Mouse (Mus musculus) embryonic fibroblast, embryonic 13.5 days (primary cell): ENCODE data around the gene Gm5431.

ENCODE experiments used
- CTCF ChIP-seq: IDR thresholded peaks from 2 replicates; pipeline ENCODE4 v1.5.1; 2011; ENCODE audit warnings: mild to moderate bottlenecking, control low read depth, low read length, moderate library complexity, borderline replicate concordance; ENCODE audit not compliant: insufficient read depth
- POLR2A ChIP-seq: IDR thresholded peaks from 2 replicates; pipeline ENCODE4 v1.6.1; 2011; ENCODE audit warnings: low read depth, mild to moderate bottlenecking, control low read depth, low read length, moderate library complexity

DNA sequence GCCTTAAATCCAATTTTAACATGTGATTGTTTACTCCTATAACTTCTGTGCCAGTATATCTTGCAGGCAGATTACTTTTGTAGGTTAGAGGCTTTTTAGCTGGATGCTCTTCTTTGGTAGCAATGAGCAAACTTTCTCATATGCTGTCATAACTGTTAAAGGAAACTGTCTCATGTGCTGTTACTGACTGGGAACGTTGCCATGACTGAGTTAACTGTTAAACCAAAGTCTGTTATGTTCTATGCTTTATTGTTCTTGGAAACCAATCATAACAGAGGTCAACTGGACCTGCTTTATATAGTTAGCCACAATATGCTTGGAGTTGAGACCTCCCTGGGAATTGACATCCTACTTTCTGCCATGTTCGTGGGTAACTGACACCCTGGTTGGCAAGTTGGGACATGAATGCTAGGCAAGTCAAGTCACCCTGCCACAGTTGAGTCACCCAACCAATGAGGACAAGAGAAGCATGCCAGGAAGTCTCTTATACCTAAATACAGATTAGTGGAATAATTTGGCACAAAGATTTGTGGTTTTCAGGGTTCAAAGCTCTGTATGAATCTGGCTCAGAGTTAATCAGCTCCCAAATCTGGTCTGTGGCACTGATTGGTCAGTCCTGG lies 3.1 kb downstream of the Gm5431 start:
- no peak for TF ChIP-seq CTCF
- no peak for TF ChIP-seq POLR2A
